In genomic region chr14:28409390-28409789, GRCm38 (mm10) we compare ENCODE assay signal across 27 mouse cellular contexts.
DNase-seq lines count a peak whose midpoint lies in the region; ATAC-seq and TF ChIP-seq lines count a peak whose summit lies in the region.
"Had no signal": no experiment of that assay in that cellular context is flagged by ENCODE, and none has a peak within 500 bp of the region (broad histone marks: within the 10 kb centered on the region; RNA-seq: fewer than 3 reads in every experiment).

No protein-coding gene starts in this region.

- no peaks in the 10 kb centered on the region for H3K4me1 ChIP-seq in lung, postnatal 0 days (ENCODE audit: insufficient read depth, low read depth, low read length)
- H3K4me1 ChIP-seq in lung, adult 2 months (ENCODE audit: control insufficient read depth, insufficient read depth, low read length): no peaks in the 10 kb centered on the region
- H3K4me1 ChIP-seq: forebrain, embryonic 12.5 days; forebrain, embryonic 15.5 days had no signal

- no peak for TF ChIP-seq EP300 in lung, postnatal 0 days (IDR thresholded peaks at IDR 0.05)

- no peaks in the 10 kb centered on the region for H3K9me3 ChIP-seq in lung, postnatal 0 days (ENCODE audit: low read length)
- H3K9me3 ChIP-seq: embryonic facial prominence, embryonic 10.5 days; embryonic facial prominence, embryonic 13.5 days; forebrain, embryonic 12.5 days; forebrain, embryonic 15.5 days; heart, embryonic 12.5 days; heart, embryonic 15.5 days; hindbrain, embryonic 10.5 days; hindbrain, embryonic 13.5 days had no signal

- H3K27ac ChIP-seq in left cerebral cortex, adult 2 months: peak overlapping the region; percentile 70
- H3K27ac ChIP-seq in lung, postnatal 0 days (ENCODE audit: low read length): no peak overlapping the region
- H3K27ac ChIP-seq: embryonic facial prominence, embryonic 10.5 days; forebrain, embryonic 12.5 days; forebrain, embryonic 15.5 days; heart, embryonic 15.5 days; hindbrain, embryonic 10.5 days; hindbrain, embryonic 13.5 days had no signal

- H3K4me3 ChIP-seq in left cerebral cortex, adult 2 months: no peak overlapping the region
- H3K4me3 ChIP-seq in lung, postnatal 0 days (ENCODE audit: low read depth, low read length): no peak overlapping the region
- H3K4me3 ChIP-seq in lung, adult 2 months (replicated peaks; ENCODE audit: extremely low read depth, low read depth, low read length): no peak overlapping the region
- H3K4me3 ChIP-seq: embryonic facial prominence, embryonic 10.5 days; embryonic facial prominence, embryonic 13.5 days; erythroblast, embryonic 14.5 days; forebrain, embryonic 12.5 days; forebrain, embryonic 15.5 days; heart, embryonic 12.5 days; heart, embryonic 15.5 days; hindbrain, embryonic 10.5 days; hindbrain, embryonic 13.5 days had no signal

- peak; percentile 84 for ATAC-seq in lung, postnatal 0 days
- ATAC-seq: activated CD4-positive, CD25-positive, alpha-beta regulatory T cell, adult 4 months; forebrain, embryonic 15.5 days had no signal

- peak; percentile 40 for DNase-seq in heart, adult 11 months
- no peak for DNase-seq in heart, adult 18-20 months
- no peak for DNase-seq in left cerebral cortex, adult 2 months (ENCODE audit: extremely low spot score in 1 of 2, low spot score in 2 of 2)
- DNase-seq in left cerebral cortex, adult 8-10 months (ENCODE audit: low spot score in 2 of 2): no peak
- peak; percentile 62 for DNase-seq in lung, postnatal 0 days (ENCODE audit: low spot score)
- no peak for DNase-seq in lung, adult 2 months
- peak; percentile 33 for DNase-seq in lung, postnatal 36 days
- no peak for DNase-seq in layer of hippocampus, postnatal 25 days (ENCODE audit: extremely low spot score in 1 of 2, low spot score in 1 of 2)
- DNase-seq: adrenal gland, adult 8-10 months; adrenal gland, postnatal 25 days; cerebellum, adult 11-12 months; cerebellum, adult 8-10 months; cerebellum, postnatal 36 days; embryo, embryonic 11 days; gastrocnemius, postnatal 36 days; heart, postnatal 10 days; heart, postnatal 36 days had no signal

- no peaks in the 10 kb centered on the region for H3K27me3 ChIP-seq in lung, postnatal 0 days (replicated peaks; ENCODE audit: insufficient read depth, low read length)
- H3K27me3 ChIP-seq: embryonic facial prominence, embryonic 13.5 days; forebrain, embryonic 12.5 days; forebrain, embryonic 15.5 days; heart, embryonic 12.5 days; heart, embryonic 15.5 days had no signal

- no peak overlapping the region for H3K4me2 ChIP-seq in lung, postnatal 0 days (replicated peaks; ENCODE audit: low read depth, low read length)
- H3K4me2 ChIP-seq: embryonic facial prominence, embryonic 13.5 days; forebrain, embryonic 12.5 days; forebrain, embryonic 15.5 days; heart, embryonic 12.5 days; heart, embryonic 15.5 days; hindbrain, embryonic 13.5 days had no signal

- no peak overlapping the region for H3K9ac ChIP-seq in lung, postnatal 0 days (replicated peaks; ENCODE audit: low read depth)
- H3K9ac ChIP-seq: embryonic facial prominence, embryonic 13.5 days; forebrain, embryonic 12.5 days; forebrain, embryonic 15.5 days; heart, embryonic 12.5 days; heart, embryonic 15.5 days; hindbrain, embryonic 13.5 days had no signal

- no peak for TF ChIP-seq CTCF in left cerebral cortex, adult 2 months (IDR thresholded peaks at IDR 0.05)
- no peak for TF ChIP-seq CTCF in lung, postnatal 0 days (IDR thresholded peaks at IDR 0.05)
- TF ChIP-seq CTCF in lung, adult 2 months (IDR thresholded peaks at IDR 0.05; ENCODE audit: insufficient read depth, low read length): no peak

- 43% methylated on average over 1 of the region's 1 CpGs for WGBS in lung, postnatal 0 days
- WGBS in lung, adult 2 months: 57% methylated on average over 1 of the region's 1 CpGs

- no peaks in the 10 kb centered on the region for H3K36me3 ChIP-seq in lung, postnatal 0 days (ENCODE audit: insufficient read depth, low read length)
- H3K36me3 ChIP-seq: embryonic facial prominence, embryonic 10.5 days; embryonic facial prominence, embryonic 13.5 days; forebrain, embryonic 12.5 days; forebrain, embryonic 15.5 days; heart, embryonic 12.5 days; heart, embryonic 15.5 days; hindbrain, embryonic 10.5 days; hindbrain, embryonic 13.5 days had no signal

- intact Hi-C loops in left cerebral cortex, adult 2 months (cut with DNase I): no loop called here

- TF ChIP-seq POLR2A in lung, adult 2 months (IDR thresholded peaks at IDR 0.05; ENCODE audit: borderline replicate concordance, extremely low read depth, low read depth, low read length): no peak

Comparison
In these comparisons a context has a peak if more than half of its experiments do, and no peak if none do; other contexts are left out.
1. DNase-seq: peak in heart, adult 11 months (single experiment), lung, postnatal 0 days (single experiment) and lung, postnatal 36 days (single experiment); none in heart, adult 18-20 months (0 of 2), left cerebral cortex, adult 2 months (0 of 2), left cerebral cortex, adult 8-10 months (0 of 2), lung, adult 2 months (single experiment) and layer of hippocampus, postnatal 25 days (0 of 2).